Mouse (Mus musculus): ENCODE results near the gene Ms4a3. TPM values are rescaled to one million over a fixed set of nuclear protein-coding genes. Genes with fewer than 3 reads are reported as not detected.

The Ms4a3 gene
- polyA plus RNA-seq, 1 experiment from 2014 or later, result not detected

GRCm38 (mm10) chr19:11601349-11601748 is 39.3 kb downstream of the Ms4a3 start:
- Histone ChIP-seq H3K9me3 (ENCODE audit: low read depth, low read length) (no peaks in the 10 kb centered on the region), H3K4me3 (ENCODE audit: low read depth, low read length) (no peak overlapping the region), H3K36me3 (ENCODE audit: insufficient read depth) (no peaks in the 10 kb centered on the region), H3K27me3 (ENCODE audit: insufficient read depth, low read length) (no peaks in the 10 kb centered on the region), H3K9ac (no peak overlapping the region), H3K4me1 (ENCODE audit: insufficient read depth) (no peaks in the 10 kb centered on the region), H3K4me2 (no peak overlapping the region), H3K27ac (ENCODE audit: low read depth) (no peak overlapping the region)
- no peak for TF ChIP-seq CTCF (IDR thresholded peaks at IDR 0.05; ENCODE audit: low read depth)
- no peak for ATAC-seq (ENCODE audit: insufficient read depth)
- no peak for DNase-seq
- WGBS, result 86% methylated on average over 3 of the region's 3 CpGs

GRCm38 (mm10) chr19:11589891-11590449 is 50.7 kb downstream of the Ms4a3 start:
- Histone ChIP-seq H3K4me1 (ENCODE audit: insufficient read depth) (no peaks in the 10 kb centered on the region), H3K9me3 (ENCODE audit: low read depth, low read length) (no peaks in the 10 kb centered on the region), H3K27ac (ENCODE audit: low read depth) (no peak overlapping the region), H3K27me3 (ENCODE audit: insufficient read depth, low read length) (no peaks in the 10 kb centered on the region), H3K4me2 (no peak overlapping the region), H3K4me3 (ENCODE audit: low read depth, low read length) (no peak overlapping the region), H3K36me3 (ENCODE audit: insufficient read depth) (no peaks in the 10 kb centered on the region), H3K9ac (no peak overlapping the region)
- WGBS, result 62% methylated on average over 2 of the region's 2 CpGs
- ATAC-seq (ENCODE audit: insufficient read depth) (no peak), DNase-seq (no peak)
- no peak for TF ChIP-seq CTCF (IDR thresholded peaks at IDR 0.05; ENCODE audit: low read depth)

GRCm38 (mm10) chr19:11589205-11589604 is 51.4 kb downstream of the Ms4a3 start:
- TF ChIP-seq CTCF (IDR thresholded peaks at IDR 0.05; ENCODE audit: low read depth), result no peak
- Histone ChIP-seq H3K9ac (no peak overlapping the region), H3K9me3 (ENCODE audit: low read depth, low read length) (no peaks in the 10 kb centered on the region), H3K4me3 (ENCODE audit: low read depth, low read length) (no peak overlapping the region), H3K4me2 (no peak overlapping the region), H3K4me1 (ENCODE audit: insufficient read depth) (no peaks in the 10 kb centered on the region), H3K27me3 (ENCODE audit: insufficient read depth, low read length) (no peaks in the 10 kb centered on the region), H3K27ac (ENCODE audit: low read depth) (no peak overlapping the region), H3K36me3 (ENCODE audit: insufficient read depth) (no peaks in the 10 kb centered on the region)
- WGBS, result 61% methylated on average over 4 of the region's 4 CpGs
- no peak for DNase-seq
- ATAC-seq (ENCODE audit: insufficient read depth), result no peak

Other genes starting within 250 kb of the Ms4a3 start
- 0.63 and 1.5 TPM in 2 replicates for gene Ms4a4c, start 236.1 kb downstream of the Ms4a3 start, polyA plus RNA-seq (2014; fragmentation: Nextera tagmentation; extraction: Ambion mirVana)
- 0.18 TPM in 1 of 2 replicates, not detected in the other for gene Ms4a4b, start 197.3 kb downstream of the Ms4a3 start, polyA plus RNA-seq (2014; fragmentation: Nextera tagmentation; extraction: Ambion mirVana)
- 6.3 and 7.1 TPM in 2 replicates for gene Ms4a6c, start 171.5 kb downstream of the Ms4a3 start, polyA plus RNA-seq (2014; fragmentation: Nextera tagmentation; extraction: Ambion mirVana)
- not detected in 2 replicates for gene Gm8369, start 154.9 kb downstream of the Ms4a3 start, polyA plus RNA-seq (2014; fragmentation: Nextera tagmentation; extraction: Ambion mirVana)
- gene Ms4a6b, start 124.3 kb downstream of the Ms4a3 start, polyA plus RNA-seq (2014; fragmentation: Nextera tagmentation; extraction: Ambion mirVana), result 5.2 and 6.1 TPM in 2 replicates
- 1.1 and 2.1 TPM in 2 replicates for gene Ms4a4d, start 104.0 kb downstream of the Ms4a3 start, polyA plus RNA-seq (2014; fragmentation: Nextera tagmentation; extraction: Ambion mirVana)
- gene Ms4a6d, start 36.0 kb downstream of the Ms4a3 start, polyA plus RNA-seq (2014; fragmentation: Nextera tagmentation; extraction: Ambion mirVana), result 5.2 and 6.0 TPM in 2 replicates
- gene Ms4a2, start 17.1 kb downstream of the Ms4a3 start, polyA plus RNA-seq (2014; fragmentation: Nextera tagmentation; extraction: Ambion mirVana), result 0.12 TPM in 1 of 2 replicates, not detected in the other
- not detected in 2 replicates for gene Oosp2, start 19.7 kb upstream of the Ms4a3 start, polyA plus RNA-seq (2014; fragmentation: Nextera tagmentation; extraction: Ambion mirVana)
- gene Oosp1, start 50.3 kb upstream of the Ms4a3 start, polyA plus RNA-seq (2014; fragmentation: Nextera tagmentation; extraction: Ambion mirVana), result not detected in 2 replicates
- gene Oosp3, start 56.2 kb upstream of the Ms4a3 start, polyA plus RNA-seq (2014; fragmentation: Nextera tagmentation; extraction: Ambion mirVana), result not detected in 2 replicates
- gene Gif, start 106.7 kb upstream of the Ms4a3 start, polyA plus RNA-seq (2014; fragmentation: Nextera tagmentation; extraction: Ambion mirVana), result 0.28 and 0.46 TPM in 2 replicates
- 51.0 and 56.9 TPM in 2 replicates for gene Mrpl16, start 129.5 kb upstream of the Ms4a3 start, polyA plus RNA-seq (2014; fragmentation: Nextera tagmentation; extraction: Ambion mirVana)
- 17.2 and 19.1 TPM in 2 replicates for gene Stx3, start 178.6 kb upstream of the Ms4a3 start, polyA plus RNA-seq (2014; fragmentation: Nextera tagmentation; extraction: Ambion mirVana)
- not detected in 2 replicates for gene Olfr1417, start 198.4 kb upstream of the Ms4a3 start, polyA plus RNA-seq (2014; fragmentation: Nextera tagmentation; extraction: Ambion mirVana)
- not detected in 2 replicates for gene Olfr1418, start 220.2 kb upstream of the Ms4a3 start, polyA plus RNA-seq (2014; fragmentation: Nextera tagmentation; extraction: Ambion mirVana)
- not detected in 2 replicates for gene Olfr1419, start 234.3 kb upstream of the Ms4a3 start, polyA plus RNA-seq (2014; fragmentation: Nextera tagmentation; extraction: Ambion mirVana)
- 0.05 TPM in 1 of 2 replicates, not detected in the other for gene Olfr1420, start 245.7 kb upstream of the Ms4a3 start, polyA plus RNA-seq (2014; fragmentation: Nextera tagmentation; extraction: Ambion mirVana)